Comparison of ENCODE assay signal across 8 mouse cellular contexts in the genomic region with DNA sequence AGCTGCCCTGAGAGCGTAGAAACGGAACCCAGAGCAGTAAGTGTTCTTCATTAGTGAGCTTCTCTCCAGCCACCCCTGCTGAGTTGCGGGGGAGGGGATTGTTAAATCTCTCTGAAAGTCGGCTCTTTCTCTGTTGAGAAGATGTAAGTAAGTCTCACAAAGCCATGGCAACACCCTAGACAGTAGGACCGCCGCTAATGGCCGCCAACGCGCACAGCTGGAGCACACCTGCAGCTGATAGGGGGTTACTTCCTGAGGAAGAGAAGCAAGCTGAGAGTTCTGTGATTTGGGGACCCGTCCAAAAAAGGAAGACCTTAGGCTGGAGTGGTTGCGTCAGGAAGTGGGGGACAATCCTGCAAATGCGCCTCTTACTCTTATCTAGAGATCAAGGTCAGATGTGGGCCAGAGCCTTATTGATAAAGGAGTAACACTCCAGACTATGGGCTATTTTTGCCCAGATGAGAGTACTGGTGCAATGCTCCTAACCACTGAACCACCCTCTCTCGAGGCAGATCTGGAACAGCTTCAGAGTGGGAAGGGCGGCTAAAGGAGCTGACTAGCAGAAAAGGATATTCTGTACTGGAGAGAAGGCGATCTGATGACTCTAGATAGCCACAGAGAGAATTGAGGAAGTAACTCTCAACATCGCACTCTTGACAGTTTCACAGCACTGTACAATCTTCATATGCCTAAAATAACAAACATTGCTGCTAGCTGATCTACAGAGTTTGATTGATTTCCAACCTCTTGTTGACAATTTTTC. TPM values are rescaled to one million over a fixed set of nuclear protein-coding genes. Genes with fewer than 3 reads are reported as not detected.
DNase-seq lines count a peak whose midpoint lies in the region; ATAC-seq lines count a peak whose summit lies in the region.

No protein-coding gene starts in this region.

- peak overlapping the region; percentile 98 for H3K4me2 ChIP-seq in forebrain, embryonic 15.5 days (replicated peaks)
- H3K4me2 ChIP-seq in limb, embryonic 11.5 days (ENCODE audit: low read depth, severe bottlenecking), result peak overlapping the region; percentile 70

- peak; percentile 93 for DNase-seq in MEL-GATA-1-ER (ENCODE audit: extremely low read depth, low read depth)
- peak; percentile 45 for DNase-seq in limb, embryonic 11.5 days (ENCODE audit: low spot score)
- peak; percentile 13 to 28 for DNase-seq in natural killer cell, adult 2 months (ENCODE audit: low spot score in 2 of 2)
- DNase-seq in thymus, postnatal 4 days, result peak; percentile 51
- DNase-seq in ovary, postnatal 10 days (ENCODE audit: low spot score), result no peak

- no peak for ATAC-seq in erythroblast, adult 5-6 weeks (replicated peaks; ENCODE audit: low FRiP score, poor library complexity, severe bottlenecking)
- ATAC-seq in forebrain, embryonic 15.5 days (replicated peaks), result no peak; the same call in 1 of the 2 replicates
- no peak for ATAC-seq in limb, embryonic 11.5 days (ENCODE audit: insufficient number of reproducible peaks, low FRiP score, low TSS enrichment, low read depth)

- H3K36me3 ChIP-seq in erythroblast, embryonic 14.5 days (ENCODE audit: control insufficient read depth), result peaks cover 20% of the 10 kb centered on the region
- H3K36me3 ChIP-seq in forebrain, embryonic 15.5 days, result no peaks in the 10 kb centered on the region
- H3K36me3 ChIP-seq in limb, embryonic 11.5 days (ENCODE audit: control insufficient read depth, insufficient read depth, low read length), result no peaks in the 10 kb centered on the region

- H3K27me3 ChIP-seq in erythroblast, embryonic 14.5 days (ENCODE audit: control insufficient read depth), result peaks cover 5% of the 10 kb centered on the region; the same call in 1 of the 2 replicates
- peaks cover 10% of the 10 kb centered on the region for H3K27me3 ChIP-seq in forebrain, embryonic 15.5 days
- peaks cover 2% of the 10 kb centered on the region for H3K27me3 ChIP-seq in limb, embryonic 11.5 days (ENCODE audit: control insufficient read depth, insufficient read depth, low read length)

- peak overlapping the region; percentile 68 for H3K4me3 ChIP-seq in erythroblast, embryonic 14.5 days (replicated peaks)
- H3K4me3 ChIP-seq in forebrain, embryonic 15.5 days, result peak overlapping the region; percentile 79
- peak overlapping the region; percentile 41; the same call in 1 of the 2 replicates for H3K4me3 ChIP-seq in limb, embryonic 11.5 days (ENCODE audit: low read depth, low read length)

- H3K9me3 ChIP-seq in erythroblast, embryonic 14.5 days (ENCODE audit: control insufficient read depth, low read length), result no peaks in the 10 kb centered on the region
- no peaks in the 10 kb centered on the region for H3K9me3 ChIP-seq in forebrain, embryonic 15.5 days
- H3K9me3 ChIP-seq in limb, embryonic 11.5 days (ENCODE audit: control insufficient read depth, low read length), result no peaks in the 10 kb centered on the region

- whole genome bisulfite sequencing in forebrain, embryonic 15.5 days, result 24% methylated on average over 16 of the region's 16 CpGs
- 23% methylated on average over 16 of the region's 16 CpGs for WGBS in limb, embryonic 11.5 days

- H3K4me1 ChIP-seq in erythroblast, embryonic 14.5 days (ENCODE audit: control insufficient read depth), result peaks cover 54% of the 10 kb centered on the region
- peaks cover 16% of the 10 kb centered on the region for H3K4me1 ChIP-seq in forebrain, embryonic 15.5 days
- 0 out of 2 replicates have a peak, but pooled peaks cover 2% of the 10 kb centered on the region for H3K4me1 ChIP-seq in limb, embryonic 11.5 days (ENCODE audit: control insufficient read depth, insufficient read depth, low read length)

- H3K9ac ChIP-seq in forebrain, embryonic 15.5 days (replicated peaks), result no peak overlapping the region
- H3K9ac ChIP-seq in limb, embryonic 11.5 days (ENCODE audit: low read length), result no peak overlapping the region

- no peak overlapping the region for H3K27ac ChIP-seq in forebrain, embryonic 15.5 days (replicated peaks)
- H3K27ac ChIP-seq in limb, embryonic 11.5 days (replicated peaks; ENCODE audit: low read depth, low read length), result no peak overlapping the region

RNA-seq across cellular contexts. Expression of gene Slc46a3, which starts 1.0 kb away (rescaled TPM):
- 0.69 and 1.5 TPM in 2 replicates for polyA plus RNA-seq in erythroblast, embryonic 14.5 days (2012)
- 15.0 and 19.6 TPM in 2 replicates for total RNA-seq in erythroblast, adult 5-6 weeks (2015; ENCODE audit: low replicate concordance)
- 8.2 and 16.5 TPM in 2 replicates for total RNA-seq in erythroblast, adult 5-6 weeks (2017; ENCODE audit: low replicate concordance)
- polyA plus RNA-seq in forebrain, embryonic 15.5 days (2015; fragmentation: Nextera tagmentation; extraction: Ambion mirVana), result 3.7 and 4.1 TPM in 2 replicates
- polyA plus RNA-seq in limb, embryonic 11.5 days (2014; fragmentation: Nextera tagmentation; extraction: Ambion mirVana), result 1.7 and 2.2 TPM in 2 replicates

RNA-seq across cellular contexts. Expression of gene Pomp, which starts 35.4 kb away (rescaled TPM):
- 1.0 and 1.3 TPM in 2 replicates for polyA plus RNA-seq in erythroblast, embryonic 14.5 days (2012)
- 37.1 and 41.0 TPM in 2 replicates for total RNA-seq in erythroblast, adult 5-6 weeks (2015; ENCODE audit: low replicate concordance)
- total RNA-seq in erythroblast, adult 5-6 weeks (2017; ENCODE audit: low replicate concordance), result 23.3 and 23.4 TPM in 2 replicates
- 479 and 516 TPM in 2 replicates for polyA plus RNA-seq in forebrain, embryonic 15.5 days (2015; fragmentation: Nextera tagmentation; extraction: Ambion mirVana)
- 500 and 518 TPM in 2 replicates for polyA plus RNA-seq in limb, embryonic 11.5 days (2014; fragmentation: Nextera tagmentation; extraction: Ambion mirVana)

Comparison
In these comparisons a context has a peak if more than half of its experiments do, and no peak if none do; other contexts are left out.
1. RNA of gene Pomp, which starts 35.4 kb away (polyA plus RNA-seq): 500 to 518 TPM in limb, embryonic 11.5 days and 479 to 516 TPM in forebrain, embryonic 15.5 days; 1.0 to 1.3 TPM in erythroblast, embryonic 14.5 days; every median in the first group is over 100 times any median in the second.
2. Peak in every context shown above with its lines, with median percentiles within 50 percentile points of each other: H3K4me3 ChIP-seq.